Comparison of ENCODE assay signal across 8 mouse cellular contexts in genomic region chr19:57239176-57239784, GRCm38 (mm10).
DNase-seq lines count a peak whose midpoint lies in the region; ATAC-seq and TF ChIP-seq lines count a peak whose summit lies in the region.

No protein-coding gene starts in this region.

- no peaks in the 10 kb centered on the region for H3K27me3 ChIP-seq in kidney, adult 2 months (replicated peaks; ENCODE audit: control insufficient read depth, insufficient read depth, low read length)
- H3K27me3 ChIP-seq in kidney, embryonic 15.5 days: no peaks in the 10 kb centered on the region
- no peaks in the 10 kb centered on the region for H3K27me3 ChIP-seq in heart, embryonic 15.5 days
- H3K27me3 ChIP-seq in hindbrain, embryonic 13.5 days: no peaks in the 10 kb centered on the region

- H3K4me3 ChIP-seq in kidney, adult 2 months (ENCODE audit: insufficient read depth, low read depth, low read length): no peak overlapping the region
- no peak overlapping the region for H3K4me3 ChIP-seq in kidney, embryonic 15.5 days (replicated peaks)
- peak overlapping the region; percentile 16; the same call in 1 of the 2 replicates for H3K4me3 ChIP-seq in cortical plate, adult 2 months (ENCODE audit: insufficient read depth, low read length)
- 0 out of 2 replicates have a peak overlapping the region, but pooled peaks have one; percentile 6 for H3K4me3 ChIP-seq in heart, embryonic 15.5 days
- no peak overlapping the region for H3K4me3 ChIP-seq in hindbrain, embryonic 13.5 days

- no peak for TF ChIP-seq POLR2A in kidney, adult 2 months (IDR thresholded peaks at IDR 0.05; ENCODE audit: low read depth, low read length)
- 0 out of 2 replicates have a peak, but pooled peaks have one; percentile 9 for TF ChIP-seq POLR2A in cortical plate, adult 2 months (IDR thresholded peaks at IDR 0.05; ENCODE audit: extremely low read depth, insufficient read depth, low read length)

- peaks cover 24% of the 10 kb centered on the region for H3K4me1 ChIP-seq in kidney, adult 2 months (ENCODE audit: control insufficient read depth, insufficient read depth, low read length)
- peaks cover 26% of the 10 kb centered on the region for H3K4me1 ChIP-seq in kidney, embryonic 15.5 days
- H3K4me1 ChIP-seq in cortical plate, adult 2 months (ENCODE audit: control insufficient read depth, insufficient read depth, low read length): peaks cover 9% of the 10 kb centered on the region
- peaks cover 38% of the 10 kb centered on the region for H3K4me1 ChIP-seq in heart, embryonic 15.5 days (replicated peaks)
- H3K4me1 ChIP-seq in hindbrain, embryonic 13.5 days (replicated peaks): peaks cover 37% of the 10 kb centered on the region

- ATAC-seq in kidney, embryonic 15.5 days (replicated peaks; ENCODE audit: low FRiP score): no peak
- no peak; the same call in 1 of the 2 replicates for ATAC-seq in heart, embryonic 15.5 days (replicated peaks; ENCODE audit: insufficient number of reproducible peaks, insufficient read depth, low FRiP score, low read depth)
- ATAC-seq in hindbrain, embryonic 13.5 days (ENCODE audit: low FRiP score): no peak
- no peak for ATAC-seq in megakaryocyte, adult 5-6 weeks (ENCODE audit: poor library complexity, severe bottlenecking)

- 24% methylated on average over 11 of the region's 11 CpGs for WGBS in kidney, adult 2 months
- 73% methylated on average over 11 of the region's 11 CpGs for WGBS in kidney, embryonic 15.5 days
- 49% methylated on average over 11 of the region's 11 CpGs for WGBS in heart, embryonic 15.5 days
- WGBS in hindbrain, embryonic 13.5 days: 84% methylated on average over 11 of the region's 11 CpGs

- no peak for TF ChIP-seq CTCF in kidney, adult 2 months (conservative IDR thresholded peaks at IDR 0.05; ENCODE audit: insufficient read depth, insufficient read length, low read depth, low read length)
- TF ChIP-seq CTCF in cortical plate, adult 2 months (IDR thresholded peaks at IDR 0.05; ENCODE audit: extremely low read depth, insufficient read depth, low read length): no peak

- DNase-seq in kidney, adult 2 months: peak; percentile 92
- peak; percentile 85 to 89 for DNase-seq in left cerebral cortex, adult 18-20 months (ENCODE audit: low spot score in 2 of 2)
- peak; percentile 90 for DNase-seq in right cerebral cortex, adult 18-20 months

- no peaks in the 10 kb centered on the region for H3K9me3 ChIP-seq in kidney, embryonic 15.5 days (replicated peaks)
- H3K9me3 ChIP-seq in heart, embryonic 15.5 days (replicated peaks): no peaks in the 10 kb centered on the region
- H3K9me3 ChIP-seq in hindbrain, embryonic 13.5 days: no peaks in the 10 kb centered on the region

- H3K27ac ChIP-seq in kidney, adult 2 months (ENCODE audit: insufficient read depth, low read depth, low read length): peak overlapping the region; percentile 1; the same call in 1 of the 2 replicates
- no peak overlapping the region for H3K27ac ChIP-seq in kidney, embryonic 15.5 days
- H3K27ac ChIP-seq in cortical plate, adult 2 months (ENCODE audit: insufficient read depth, low read length): no peak overlapping the region
- H3K27ac ChIP-seq in heart, embryonic 15.5 days: peak overlapping the region; percentile 37; the same call in 1 of the 2 replicates
- H3K27ac ChIP-seq in hindbrain, embryonic 13.5 days: no peak overlapping the region

- H3K36me3 ChIP-seq in kidney, adult 2 months (ENCODE audit: control insufficient read depth, insufficient read depth, low read length): no peaks in the 10 kb centered on the region
- H3K36me3 ChIP-seq in kidney, embryonic 15.5 days: no peaks in the 10 kb centered on the region
- no peaks in the 10 kb centered on the region for H3K36me3 ChIP-seq in heart, embryonic 15.5 days
- no peaks in the 10 kb centered on the region for H3K36me3 ChIP-seq in hindbrain, embryonic 13.5 days

- H3K9ac ChIP-seq in kidney, embryonic 15.5 days: no peak overlapping the region
- no peak overlapping the region for H3K9ac ChIP-seq in heart, embryonic 15.5 days
- H3K9ac ChIP-seq in hindbrain, embryonic 13.5 days: no peak overlapping the region

- H3K4me2 ChIP-seq in kidney, embryonic 15.5 days: no peak overlapping the region
- H3K4me2 ChIP-seq in heart, embryonic 15.5 days: peak overlapping the region; percentile 35; the same call in 1 of the 2 replicates
- H3K4me2 ChIP-seq in hindbrain, embryonic 13.5 days: no peak overlapping the region

Comparison
In these comparisons a context has a peak if more than half of its experiments do, and no peak if none do; other contexts are left out.
1. H3K27ac ChIP-seq: peak in kidney, adult 2 months (single experiment) and heart, embryonic 15.5 days (single experiment); none in kidney, embryonic 15.5 days (single experiment), cortical plate, adult 2 months (single experiment) and hindbrain, embryonic 13.5 days (single experiment).
2. H3K4me3 ChIP-seq: peak in cortical plate, adult 2 months (single experiment) and heart, embryonic 15.5 days (single experiment); none in kidney, adult 2 months (single experiment), kidney, embryonic 15.5 days (single experiment) and hindbrain, embryonic 13.5 days (single experiment).
3. Peak in every context shown above with its lines, with median percentiles within 50 percentile points of each other: DNase-seq.